Mouse (Mus musculus) urinary bladder, postnatal 14 days (tissue): ENCODE results near the gene Lce1k.
"Not testable (repeated sequence)": the region's sequence is repeated elsewhere in the genome, so short reads cannot be mapped to it uniquely, and the experiment has no call there.

Experiments used
- DNase-seq: peaks from one replicate; pipeline ENCODE4 v3.0.0; 2021; ENCODE audit warnings: low spot score

The Lce1k gene

DNA sequence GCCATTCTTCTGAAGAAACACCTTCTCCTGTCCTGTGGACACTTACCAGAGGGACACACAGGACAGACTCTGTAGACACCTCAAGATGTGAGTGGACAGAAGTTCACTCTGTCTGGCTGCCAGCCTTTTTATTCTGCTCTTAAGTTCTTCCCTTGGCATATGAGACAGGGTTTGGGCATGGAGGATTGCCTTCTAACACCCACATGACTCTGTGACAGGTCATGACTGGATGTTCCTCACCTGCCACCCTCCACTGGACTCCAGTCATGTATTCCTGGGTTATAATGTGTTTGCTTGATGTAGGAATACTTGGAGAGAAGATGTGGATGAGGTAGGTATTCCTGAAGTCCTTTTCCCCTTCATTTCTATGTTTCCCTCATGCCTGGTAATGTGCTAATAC, at the start of gene Lce1k:
Gene Lce1k, minus strand, starts transcription at position 101 of the 400 bp plus-strand sequence.
- DNase-seq: no peak

DNA sequence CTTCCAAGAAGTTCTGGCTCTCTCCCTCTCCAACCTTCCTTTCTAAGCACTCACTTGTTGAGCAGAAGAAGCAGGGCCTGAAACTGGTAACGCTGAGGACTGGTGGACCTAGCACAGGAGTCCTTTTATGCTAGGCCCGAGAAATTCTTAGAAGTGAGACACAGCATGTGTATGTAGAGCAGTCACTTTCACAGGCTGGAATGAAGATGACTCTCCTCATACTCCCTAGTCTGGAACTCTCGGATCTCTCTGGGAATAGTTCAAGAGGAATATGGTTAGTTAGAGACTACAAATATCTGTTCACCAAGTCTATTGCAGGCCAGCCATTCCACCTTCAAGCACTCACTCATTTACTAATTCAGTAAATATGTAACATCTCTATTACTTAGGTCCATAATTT, 43.5 kb upstream of the Lce1k start, which contains the start of gene Lce1l:
Gene Lce1l, minus strand, starts transcription at position 101 of the 400 bp plus-strand sequence.
- no peak for DNase-seq

DNA sequence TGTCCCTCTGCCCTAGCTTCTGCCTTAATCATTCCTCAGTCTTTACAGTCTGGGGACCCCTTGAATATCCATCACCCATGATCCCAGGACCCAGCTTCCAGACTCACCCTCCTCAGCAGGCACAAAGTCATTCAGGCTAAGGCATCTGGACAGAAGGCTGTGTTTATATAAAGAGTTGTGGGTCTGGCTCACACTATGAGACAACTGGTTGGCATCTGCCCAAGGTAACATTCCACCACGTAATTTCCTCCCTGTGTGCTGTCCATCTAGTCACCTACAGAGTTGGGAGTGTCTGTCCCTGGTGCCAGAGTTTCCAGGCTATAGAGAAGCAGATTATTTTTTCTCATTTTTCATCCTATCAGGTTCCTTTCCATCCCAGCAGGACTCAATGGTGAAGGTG, 19.4 kb upstream of the Lce1k start, which contains the start of gene Kprp:
Gene Kprp, minus strand, starts transcription at position 140 of the 400 bp plus-strand sequence.
- DNase-seq: no peak

DNA sequence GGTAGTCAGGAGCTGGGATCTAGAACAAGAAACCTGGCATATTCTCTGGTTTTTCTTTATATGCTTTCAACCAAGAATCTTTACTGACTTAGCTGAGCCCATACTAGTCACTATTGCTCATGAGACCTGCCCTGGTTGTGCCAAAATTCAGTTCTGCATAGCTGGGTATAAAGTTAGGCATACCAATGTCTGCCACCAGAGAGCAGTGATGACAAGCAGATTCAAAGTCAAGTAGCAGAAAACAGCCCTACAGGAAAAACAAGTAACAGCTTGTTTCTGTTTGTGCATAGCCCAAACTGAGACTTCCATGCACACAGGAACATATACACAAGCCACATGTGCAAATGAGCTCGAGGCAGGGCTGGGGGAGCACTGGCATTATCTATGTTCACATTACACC, 18.1 kb upstream of the Lce1k start:
- no peak for DNase-seq

DNA sequence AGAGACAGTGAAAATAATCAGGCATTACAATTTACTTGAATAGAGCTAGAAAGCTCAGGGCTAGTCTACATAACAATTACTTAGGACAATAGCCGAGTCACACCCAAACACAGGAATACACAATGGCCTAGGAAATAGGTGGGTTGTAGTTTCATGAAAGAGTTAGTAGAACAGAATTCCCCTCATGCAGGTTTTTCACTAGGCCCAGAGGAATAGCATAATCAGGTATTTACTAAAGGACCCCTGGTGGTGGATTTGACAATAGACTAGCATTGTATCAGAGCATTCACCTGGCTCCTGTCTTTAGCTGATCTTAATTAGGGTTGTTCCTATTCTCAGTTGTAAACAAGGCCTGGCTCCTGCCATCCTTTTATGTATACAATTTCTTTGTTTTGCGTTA, 8.3 kb upstream of the Lce1k start:
- DNase-seq: not testable (repeated sequence)

DNA sequence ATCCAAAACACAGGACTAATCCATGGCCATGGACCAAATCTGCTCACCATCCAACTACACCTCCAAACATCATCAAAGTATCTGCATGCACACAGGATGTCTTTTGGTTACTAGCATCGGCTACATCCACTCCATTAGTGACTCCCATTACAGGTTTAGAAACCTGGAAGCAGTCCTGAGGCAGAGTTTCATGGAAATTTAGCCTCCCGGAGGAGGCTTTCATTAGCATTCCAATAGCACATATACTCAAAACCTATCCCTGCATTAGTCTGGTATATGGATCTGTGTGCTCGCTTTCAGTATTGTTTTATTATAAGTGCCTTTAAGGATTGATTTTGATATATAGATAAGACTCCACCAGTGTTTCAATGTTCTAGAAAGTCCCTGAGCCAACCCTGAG, 7.9 kb upstream of the Lce1k start:
- no peak for DNase-seq

DNA sequence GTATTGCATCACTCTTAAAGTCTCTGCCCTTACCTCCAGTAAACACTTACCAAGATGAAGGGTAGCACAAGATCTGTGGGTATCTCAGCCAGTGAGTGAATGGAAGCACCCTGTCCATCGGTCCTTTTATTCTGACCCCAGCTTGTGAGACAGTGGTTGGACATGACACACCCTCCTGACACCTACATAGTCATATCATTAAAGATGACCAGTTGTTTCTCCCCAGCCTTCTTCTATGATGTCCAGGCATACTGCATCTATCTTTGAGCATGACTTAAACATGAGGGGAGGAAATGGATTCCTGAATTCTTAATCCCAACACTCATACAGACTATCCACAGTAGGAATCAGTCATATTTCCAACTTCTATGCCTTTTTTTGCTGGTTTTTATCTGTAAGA, 17.3 kb downstream of the Lce1k start, which contains the start of gene Lce1j:
Gene Lce1j, minus strand, starts transcription at position 101 of the 400 bp plus-strand sequence.
- no peak for DNase-seq

DNA sequence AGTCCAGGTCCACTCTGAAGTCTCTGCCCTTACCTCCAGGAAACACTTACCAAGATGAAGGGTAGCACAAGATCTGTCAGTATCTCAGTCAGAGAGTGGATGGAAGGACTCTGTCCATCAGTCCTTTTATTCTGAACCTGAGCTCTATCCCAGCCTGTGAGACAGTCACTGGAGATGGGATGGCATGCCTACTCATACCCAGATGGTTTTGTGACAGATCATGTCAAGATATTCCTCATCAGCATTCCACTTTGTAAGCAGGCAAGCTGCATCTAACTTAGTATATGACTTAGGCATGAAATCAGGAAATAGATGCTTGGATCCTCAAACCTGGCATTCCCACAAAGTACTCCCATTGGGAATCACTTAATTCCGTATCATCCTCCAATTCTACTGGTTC, 28.9 kb downstream of the Lce1k start, which contains the start of gene Lce1i:
Gene Lce1i, minus strand, starts transcription at position 101 of the 400 bp plus-strand sequence.
- no peak for DNase-seq

DNA sequence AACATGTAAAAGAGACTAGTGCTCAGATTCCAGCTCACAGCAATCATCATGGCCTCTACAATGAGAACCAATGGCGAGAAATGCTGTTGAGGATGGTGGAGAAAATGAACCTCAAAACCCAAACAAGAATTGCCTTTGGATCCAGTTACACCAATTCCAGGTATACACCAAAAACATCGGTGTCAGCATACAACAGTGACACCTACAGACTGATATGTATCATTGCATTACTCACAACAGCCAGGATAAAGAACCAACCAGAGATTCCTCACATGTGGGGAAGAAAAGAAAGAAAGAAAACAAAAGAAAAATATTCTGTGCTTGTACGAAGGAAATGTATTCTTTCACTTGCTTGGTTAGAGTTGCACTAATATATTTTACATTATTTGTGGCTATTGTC, 36.1 kb downstream of the Lce1k start:
- DNase-seq: no peak

DNA sequence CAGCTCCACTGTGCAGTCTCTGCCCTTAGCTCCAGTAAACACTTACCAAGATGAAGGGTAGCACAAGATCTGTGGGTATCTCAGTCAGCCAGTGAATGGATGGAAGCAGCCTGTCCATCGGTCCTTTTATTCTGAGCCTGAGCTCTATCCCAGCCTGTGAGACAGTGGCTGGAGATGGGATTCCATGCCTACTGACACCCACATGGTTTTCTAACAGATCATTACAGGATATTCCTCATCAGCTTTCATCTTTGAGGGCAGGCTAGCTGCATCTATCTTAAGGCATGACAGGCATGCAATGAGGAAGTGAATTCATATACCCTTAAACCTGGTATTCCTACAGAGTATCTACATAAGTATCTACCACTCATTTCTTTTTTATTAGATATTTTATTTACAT, 42.7 kb downstream of the Lce1k start, which contains the start of gene Lce1h:
Gene Lce1h, minus strand, starts transcription at position 101 of the 400 bp plus-strand sequence.
- no peak for DNase-seq
